Mouse (Mus musculus): ENCODE data around the gene Msrb3.

DNA sequence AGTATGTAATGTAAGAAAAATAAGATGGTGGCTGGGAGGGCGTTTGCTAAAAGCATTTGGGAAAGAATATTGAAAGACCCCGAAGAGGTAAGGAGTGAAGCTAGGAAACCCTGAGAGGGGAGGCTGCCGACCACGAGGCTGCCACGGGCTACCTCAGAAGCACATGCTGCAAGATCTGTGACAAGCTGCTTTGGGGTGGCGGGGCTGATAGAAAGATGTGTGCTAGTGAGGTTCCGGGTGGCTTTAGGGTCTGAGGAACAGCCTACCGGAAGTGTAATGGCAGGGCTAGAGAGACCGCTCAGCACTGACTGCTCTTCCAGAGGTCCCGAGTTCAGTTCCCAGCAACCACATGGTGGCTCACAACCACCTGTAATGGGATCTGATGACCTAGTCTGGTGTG is 5.8 kb upstream of the Msrb3 start:
- TF ChIP-seq CTCF (IDR thresholded peaks at IDR 0.05; ENCODE audit: low read depth) (no peak), EP300 (IDR thresholded peaks at IDR 0.05; ENCODE audit: low read depth) (no peak)
